Mouse (Mus musculus): ENCODE measurements around the gene 5330417H12Rik. TPM values are rescaled to one million over a fixed set of nuclear protein-coding genes. Genes with fewer than 3 reads are reported as not detected.
A peak's percentile ranks its signal among the peaks of the same experiment; 100 is the strongest.

The 5330417H12Rik gene
- polyA plus RNA-seq, 1 experiment from 2014 or later: not detected

GRCm38 (mm10) chr7:107618028-107618992, 6.7 kb downstream of the 5330417H12Rik start:
- H3K27ac ChIP-seq: no peak overlapping the region
- DNase-seq (ENCODE audit: extremely low spot score, low spot score): no peak
- WGBS: 35% methylated on average over 11 of the region's 11 CpGs
- no peaks in the 10 kb centered on the region for H3K27me3 ChIP-seq (ENCODE audit: poor library complexity, severe bottlenecking)
- H3K9me3 ChIP-seq: no peaks in the 10 kb centered on the region
- no peaks in the 10 kb centered on the region for H3K36me3 ChIP-seq (replicated peaks)
- H3K4me3 ChIP-seq: no peak overlapping the region
- peaks cover 22% of the 10 kb centered on the region for H3K4me1 ChIP-seq

- 87% methylated on average over 5 of the region's 5 CpGs for WGBS
- DNase-seq (ENCODE audit: extremely low spot score, low spot score): no peak
- H3K27me3 ChIP-seq (ENCODE audit: poor library complexity, severe bottlenecking): no peaks in the 10 kb centered on the region
- no peaks in the 10 kb centered on the region for H3K4me1 ChIP-seq
- H3K27ac ChIP-seq: no peak overlapping the region
- H3K36me3 ChIP-seq (replicated peaks): no peaks in the 10 kb centered on the region
- no peak overlapping the region for H3K4me3 ChIP-seq
- H3K9me3 ChIP-seq: no peaks in the 10 kb centered on the region
Measured at GRCm38 (mm10) chr7:107610880-107611279, 14.1 kb downstream of the 5330417H12Rik start.

- 83% methylated on average over 2 of the region's 2 CpGs for WGBS
- no peaks in the 10 kb centered on the region for H3K36me3 ChIP-seq (replicated peaks)
Measured at GRCm38 (mm10) chr7:107609622-107610255, 15.2 kb downstream of the 5330417H12Rik start.

GRCm38 (mm10) chr7:107607766-107608165, 17.2 kb downstream of the 5330417H12Rik start:
- no peak overlapping the region for H3K27ac ChIP-seq
- no peaks in the 10 kb centered on the region for H3K9me3 ChIP-seq
- H3K27me3 ChIP-seq (ENCODE audit: poor library complexity, severe bottlenecking): no peaks in the 10 kb centered on the region
- WGBS: 93% methylated on average over 1 of the region's 1 CpGs
- no peak for DNase-seq (ENCODE audit: extremely low spot score, low spot score)
- H3K4me3 ChIP-seq: no peak overlapping the region
- peaks cover 4% of the 10 kb centered on the region for H3K4me1 ChIP-seq
- H3K36me3 ChIP-seq (replicated peaks): no peaks in the 10 kb centered on the region

More at GRCm38 (mm10) chr7:107609622-107610255, 15.2 kb downstream of the 5330417H12Rik start:
- Histone ChIP-seq H3K9me3 (no peaks in the 10 kb centered on the region), H3K4me3 (no peak overlapping the region), H3K27ac (no peak overlapping the region), H3K4me1 (no peaks in the 10 kb centered on the region), H3K27me3 (ENCODE audit: poor library complexity, severe bottlenecking) (no peaks in the 10 kb centered on the region)
- DNase-seq (ENCODE audit: extremely low spot score, low spot score): no peak

GRCm38 (mm10) chr7:107602913-107603312, 22.0 kb downstream of the 5330417H12Rik start:
- Histone ChIP-seq H3K27ac (no peak overlapping the region), H3K27me3 (ENCODE audit: poor library complexity, severe bottlenecking) (no peaks in the 10 kb centered on the region), H3K4me3 (no peak overlapping the region), H3K4me1 (peaks cover 5% of the 10 kb centered on the region), H3K9me3 (no peaks in the 10 kb centered on the region), H3K36me3 (replicated peaks) (no peaks in the 10 kb centered on the region)
- DNase-seq (ENCODE audit: extremely low spot score, low spot score): no peak
- 68% methylated on average over 6 of the region's 6 CpGs for WGBS

GRCm38 (mm10) chr7:107602505-107602904, 22.5 kb downstream of the 5330417H12Rik start:
- Histone ChIP-seq H3K36me3 (replicated peaks) (no peaks in the 10 kb centered on the region), H3K9me3 (no peaks in the 10 kb centered on the region), H3K27me3 (ENCODE audit: poor library complexity, severe bottlenecking) (no peaks in the 10 kb centered on the region), H3K27ac (no peak overlapping the region), H3K4me1 (peaks cover 5% of the 10 kb centered on the region), H3K4me3 (no peak overlapping the region)
- DNase-seq (ENCODE audit: extremely low spot score, low spot score): no peak
- 76% methylated on average over 4 of the region's 4 CpGs for WGBS

- no peaks in the 10 kb centered on the region for H3K9me3 ChIP-seq
- no peak overlapping the region for H3K27ac ChIP-seq
- DNase-seq (ENCODE audit: extremely low spot score, low spot score): no peak
- peaks cover 5% of the 10 kb centered on the region for H3K4me1 ChIP-seq
- H3K36me3 ChIP-seq (replicated peaks): no peaks in the 10 kb centered on the region
- 78% methylated on average over 5 of the region's 5 CpGs for WGBS
- peaks cover 2% of the 10 kb centered on the region for H3K27me3 ChIP-seq (ENCODE audit: poor library complexity, severe bottlenecking)
- H3K4me3 ChIP-seq: no peak overlapping the region
Measured at GRCm38 (mm10) chr7:107600651-107601050, 24.3 kb downstream of the 5330417H12Rik start.

- Histone ChIP-seq H3K4me3 (no peak overlapping the region), H3K9me3 (no peaks in the 10 kb centered on the region), H3K36me3 (replicated peaks) (no peaks in the 10 kb centered on the region), H3K27ac (no peak overlapping the region), H3K4me1 (peaks cover 20% of the 10 kb centered on the region), H3K27me3 (ENCODE audit: poor library complexity, severe bottlenecking) (peaks cover 11% of the 10 kb centered on the region)
- WGBS: 86% methylated on average over 3 of the region's 3 CpGs
- no peak for DNase-seq (ENCODE audit: extremely low spot score, low spot score)
Measured at GRCm38 (mm10) chr7:107597956-107598355, 27.0 kb downstream of the 5330417H12Rik start.

- no peak overlapping the region for H3K4me3 ChIP-seq
- DNase-seq (ENCODE audit: extremely low spot score, low spot score): no peak
- H3K27me3 ChIP-seq (ENCODE audit: poor library complexity, severe bottlenecking): peaks cover 11% of the 10 kb centered on the region
- H3K9me3 ChIP-seq: no peaks in the 10 kb centered on the region
- no peak overlapping the region for H3K27ac ChIP-seq
- no peaks in the 10 kb centered on the region for H3K36me3 ChIP-seq (replicated peaks)
- peaks cover 17% of the 10 kb centered on the region for H3K4me1 ChIP-seq
Measured at GRCm38 (mm10) chr7:107596753-107597152, 28.2 kb downstream of the 5330417H12Rik start.

- no peak overlapping the region for H3K27ac ChIP-seq
- peak overlapping the region; percentile 69 for H3K4me3 ChIP-seq
- no peaks in the 10 kb centered on the region for H3K9me3 ChIP-seq
- H3K4me1 ChIP-seq: peaks cover 17% of the 10 kb centered on the region
- 13% methylated on average over 13 of the region's 13 CpGs for WGBS
- H3K27me3 ChIP-seq (ENCODE audit: poor library complexity, severe bottlenecking): peaks cover 11% of the 10 kb centered on the region
- no peak for DNase-seq (ENCODE audit: extremely low spot score, low spot score)
- no peaks in the 10 kb centered on the region for H3K36me3 ChIP-seq (replicated peaks)
Measured at GRCm38 (mm10) chr7:107595426-107595825, 29.5 kb downstream of the 5330417H12Rik start.

GRCm38 (mm10) chr7:107594857-107595402, 30.0 kb downstream of the 5330417H12Rik start, which contains the start of gene Ppfibp2:
TSS of gene Ppfibp2 (plus strand) at chr7:107595207.
- Histone ChIP-seq H3K27me3 (ENCODE audit: poor library complexity, severe bottlenecking) (peaks cover 11% of the 10 kb centered on the region), H3K4me3 (peak within 1 kb of the TSS; percentile 69), H3K9me3 (no peaks in the 10 kb centered on the region), H3K36me3 (replicated peaks) (no peaks in the 10 kb centered on the region), H3K4me1 (peaks cover 17% of the 10 kb centered on the region), H3K27ac (peak within 1 kb of the TSS; percentile 75)
- DNase-seq (ENCODE audit: extremely low spot score, low spot score): peak; percentile 85
- under 1% methylated on average over 23 of the region's 24 CpGs for whole genome bisulfite sequencing

GRCm38 (mm10) chr7:107594325-107594856, 30.6 kb downstream of the 5330417H12Rik start:
- peak overlapping the region; percentile 75 for H3K27ac ChIP-seq
- 1% methylated on average over 16 of the region's 16 CpGs for WGBS

More at GRCm38 (mm10) chr7:107594325-107594856, 30.6 kb downstream of the 5330417H12Rik start:
- Histone ChIP-seq H3K36me3 (replicated peaks) (no peaks in the 10 kb centered on the region), H3K4me1 (peaks cover 17% of the 10 kb centered on the region), H3K9me3 (no peaks in the 10 kb centered on the region), H3K4me3 (peak overlapping the region; percentile 69), H3K27me3 (ENCODE audit: poor library complexity, severe bottlenecking) (peaks cover 11% of the 10 kb centered on the region)
- DNase-seq (ENCODE audit: extremely low spot score, low spot score): peak; percentile 62

All from forebrain, embryonic 10.5 days (tissue).